Mouse (Mus musculus) lung, embryonic 15.5 days (tissue): ENCODE data around the gene Med8. TPM values are rescaled to one million over a fixed set of nuclear protein-coding genes. Genes with fewer than 3 reads are reported as not detected.

Experiments used
- ATAC-seq: fragments of 200-750 bp; cut with Nextera tagmentation; 2 replicates; pipeline ENCODE4 v1.8.0; 2017; ENCODE audit warnings: moderate number of reproducible peaks, borderline replicate concordance; ENCODE audit not compliant: low FRiP score, low TSS enrichment; ENCODE audit errors: extremely low read depth
- H3K27ac ChIP-seq: fragments of 300-500 bp; sonication (generic); 2 replicates; pipeline ENCODE4 v1.5.1; 2015; ENCODE audit warnings: moderate library complexity, mild to moderate bottlenecking, inconsistent platforms
- H3K27me3 ChIP-seq: fragments of 300-500 bp; sonication (generic); 2 replicates; pipeline ENCODE4 v1.6.1; 2015; ENCODE audit warnings: inconsistent platforms
- H3K36me3 ChIP-seq: fragments of 300-500 bp; sonication (generic); 2 replicates; pipeline ENCODE4 v1.6.1; 2015; ENCODE audit warnings: inconsistent platforms
- H3K4me1 ChIP-seq: fragments of 300-500 bp; sonication (generic); 2 replicates; pipeline ENCODE4 v1.6.1; 2015; ENCODE audit warnings: inconsistent platforms
- H3K4me2 ChIP-seq: fragments of 300-500 bp; sonication (generic); 2 replicates; pipeline ENCODE4 v1.6.1; 2015; ENCODE audit warnings: inconsistent platforms, mild to moderate bottlenecking, moderate library complexity
- H3K4me3 ChIP-seq: fragments of 300-500 bp; sonication (generic); 2 replicates; pipeline ENCODE4 v1.5.1; 2015; ENCODE audit warnings: mild to moderate bottlenecking, inconsistent platforms
- H3K9ac ChIP-seq: fragments of 300-500 bp; sonication (generic); 2 replicates; pipeline ENCODE4 v1.6.1; 2015; ENCODE audit warnings: inconsistent platforms
- H3K9me3 ChIP-seq: fragments of 300-500 bp; sonication (generic); 2 replicates; pipeline ENCODE4 v1.6.1; 2016; ENCODE audit warnings: inconsistent platforms
- WGBS: fragments of 180-500 bp; shearing (Covaris S2); methylation state at CpG from one replicate; pipeline ENCODE4 v1.1.7; 2015; 5-methylcytosine and 5-hydroxymethylcytosine counted together
- polyA plus RNA-seq: library from polyadenylated mRNA; unstranded; fragments of >200 nt; fragmentation: Nextera tagmentation; extraction: Ambion mirVana; gene quantifications from 2 replicates; pipeline ENCODE4 v1.2.1, GENCODE M21; 2015

Med8 gene
- polyA plus RNA-seq, 1 experiment from 2014 or later = 90.9 TPM

DNA sequence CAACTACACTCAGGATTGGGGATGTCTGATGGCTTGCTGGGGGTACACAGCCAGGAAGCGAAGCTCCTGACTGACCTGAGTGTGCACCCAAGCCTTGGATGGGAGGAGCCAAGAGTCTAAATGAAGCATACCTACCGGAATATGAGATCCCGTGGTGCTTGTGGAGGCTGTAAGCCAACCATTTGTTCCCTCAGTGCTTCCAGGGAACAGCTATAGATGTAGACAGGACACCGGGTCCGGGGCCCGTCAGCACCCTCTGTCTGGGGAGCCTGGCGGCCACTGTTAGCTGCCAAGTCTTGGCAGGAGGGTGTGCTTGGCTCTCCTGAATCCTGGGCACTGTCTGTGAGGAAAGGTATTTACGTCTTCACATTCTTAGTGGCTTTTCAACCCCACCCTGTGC lies 21.8 kb upstream of the Med8 start:
- no peak overlapping the region for H3K9ac ChIP-seq
- no peak overlapping the region for H3K4me2 ChIP-seq
- H3K27ac ChIP-seq = no peak overlapping the region
- no peak overlapping the region for H3K4me3 ChIP-seq
- 90% methylated on average over 8 of the region's 8 CpGs for WGBS
- no peak for ATAC-seq
- peaks cover 94% of the 10 kb centered on the region for H3K36me3 ChIP-seq
- H3K4me1 ChIP-seq = no peaks in the 10 kb centered on the region
- H3K27me3 ChIP-seq = no peaks in the 10 kb centered on the region
- H3K9me3 ChIP-seq = no peaks in the 10 kb centered on the region

DNA sequence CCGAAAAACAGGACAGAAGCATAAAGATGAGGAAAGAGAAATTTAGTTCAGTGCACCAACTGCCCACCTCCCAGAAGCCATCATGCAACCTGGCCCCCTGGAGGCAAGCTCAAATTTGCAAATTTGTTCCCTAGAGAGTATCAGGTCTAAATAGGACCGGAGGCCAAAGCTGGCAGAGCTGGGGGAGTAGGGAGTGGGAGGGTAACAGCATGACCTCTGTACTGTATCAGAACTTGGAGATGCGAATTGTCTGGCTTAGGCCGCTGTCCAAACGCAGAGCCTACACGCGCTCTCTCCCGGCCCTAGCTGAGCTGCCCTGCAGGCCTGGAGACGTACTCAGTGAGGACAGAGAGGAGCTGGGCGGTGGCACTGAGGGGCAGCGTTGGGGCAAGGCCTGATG lies 19.0 kb upstream of the Med8 start:
- Histone ChIP-seq H3K4me3 (no peak overlapping the region), H3K9me3 (no peaks in the 10 kb centered on the region), H3K27me3 (no peaks in the 10 kb centered on the region), H3K4me2 (no peak overlapping the region), H3K4me1 (no peaks in the 10 kb centered on the region), H3K9ac (no peak overlapping the region), H3K27ac (no peak overlapping the region), H3K36me3 (peaks cover 95% of the 10 kb centered on the region)
- ATAC-seq = no peak
- WGBS = 91% methylated on average over 11 of the region's 11 CpGs

- H3K4me1 ChIP-seq = no peaks in the 10 kb centered on the region
- H3K9me3 ChIP-seq = no peaks in the 10 kb centered on the region
- no peak overlapping the region for H3K4me3 ChIP-seq
- H3K9ac ChIP-seq = no peak overlapping the region
- no peak for ATAC-seq
- H3K27me3 ChIP-seq = no peaks in the 10 kb centered on the region
- WGBS = 79% methylated on average over 6 of the region's 6 CpGs
- H3K4me2 ChIP-seq = no peak overlapping the region
- no peak overlapping the region for H3K27ac ChIP-seq
- peaks cover 88% of the 10 kb centered on the region for H3K36me3 ChIP-seq
These were observed 14.6 kb upstream of the Med8 start for GRCm38 (mm10) chr4:118394505-118394904.

GRCm38 (mm10) chr4:118395289-118395688 lies 13.8 kb upstream of the Med8 start:
- H3K27ac ChIP-seq = no peak overlapping the region
- ATAC-seq = no peak
- H3K4me2 ChIP-seq = no peak overlapping the region
- no peak overlapping the region for H3K9ac ChIP-seq
- WGBS = 53% methylated on average over 4 of the region's 4 CpGs
- peaks cover 90% of the 10 kb centered on the region for H3K36me3 ChIP-seq
- H3K9me3 ChIP-seq = no peaks in the 10 kb centered on the region
- no peaks in the 10 kb centered on the region for H3K4me1 ChIP-seq
- H3K4me3 ChIP-seq = no peak overlapping the region
- no peaks in the 10 kb centered on the region for H3K27me3 ChIP-seq

- Histone ChIP-seq H3K4me1 (no peaks in the 10 kb centered on the region), H3K27me3 (no peaks in the 10 kb centered on the region), H3K4me2 (no peak overlapping the region), H3K36me3 (peaks cover 89% of the 10 kb centered on the region), H3K9ac (no peak overlapping the region), H3K27ac (no peak overlapping the region), H3K4me3 (no peak overlapping the region), H3K9me3 (no peaks in the 10 kb centered on the region)
- 69% methylated on average over 3 of the region's 3 CpGs for WGBS
- ATAC-seq = no peak
These were observed 12.7 kb upstream of the Med8 start for GRCm38 (mm10) chr4:118396433-118396832.

DNA sequence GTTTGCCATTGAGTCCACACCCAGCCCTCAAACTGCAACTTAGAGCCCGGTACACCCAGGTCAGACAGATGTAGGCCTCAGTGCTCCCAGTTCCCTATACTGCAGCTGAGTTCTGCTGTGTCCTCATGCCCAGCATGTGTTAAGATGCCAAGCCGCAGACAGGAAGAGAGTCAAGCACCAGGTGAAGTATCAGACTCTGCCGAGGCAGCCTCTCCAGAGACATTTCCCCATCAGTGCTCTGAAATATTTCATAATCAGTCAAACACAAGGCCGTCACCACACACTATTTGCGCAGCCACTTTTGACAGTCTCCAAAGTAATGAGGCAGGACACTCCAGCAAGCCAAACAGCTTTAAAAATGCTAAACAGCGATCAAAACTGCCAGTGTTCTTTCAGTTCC lies 10.7 kb upstream of the Med8 start:
- H3K4me1 ChIP-seq = no peaks in the 10 kb centered on the region
- peaks cover 86% of the 10 kb centered on the region for H3K36me3 ChIP-seq
- no peak overlapping the region for H3K4me2 ChIP-seq
- no peak overlapping the region for H3K4me3 ChIP-seq
- ATAC-seq = no peak
- WGBS = 78% methylated on average over 6 of the region's 6 CpGs
- H3K27me3 ChIP-seq = no peaks in the 10 kb centered on the region
- H3K9ac ChIP-seq = no peak overlapping the region
- H3K27ac ChIP-seq = no peak overlapping the region
- no peaks in the 10 kb centered on the region for H3K9me3 ChIP-seq

- Histone ChIP-seq H3K4me2 (no peak overlapping the region), H3K27ac (no peak overlapping the region), H3K9me3 (no peaks in the 10 kb centered on the region), H3K36me3 (peaks cover 62% of the 10 kb centered on the region), H3K9ac (no peak overlapping the region), H3K27me3 (no peaks in the 10 kb centered on the region), H3K4me3 (no peak overlapping the region), H3K4me1 (no peaks in the 10 kb centered on the region)
- no peak for ATAC-seq
- 85% methylated on average over 3 of the region's 3 CpGs for WGBS
These were observed 7.7 kb upstream of the Med8 start for GRCm38 (mm10) chr4:118401421-118401820.

DNA sequence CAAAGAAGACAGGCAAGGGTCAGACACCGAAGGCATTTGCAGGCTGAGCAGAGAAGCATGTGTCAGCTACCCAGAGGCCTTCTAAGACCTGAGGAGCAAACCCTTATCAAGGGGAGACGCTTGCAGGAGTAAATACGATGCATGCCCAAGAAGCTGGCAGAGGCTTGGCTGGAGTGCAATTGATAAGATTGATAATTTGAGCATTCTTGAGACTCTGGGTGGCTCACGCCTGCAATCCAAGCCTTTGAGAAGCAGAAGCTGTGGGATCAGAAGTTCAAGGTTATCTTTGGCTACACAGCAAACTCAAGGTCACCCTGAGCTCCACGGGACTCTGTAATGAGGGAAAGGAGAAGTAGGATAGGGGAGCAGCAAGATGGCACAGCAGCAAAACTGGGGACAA lies 7.2 kb upstream of the Med8 start:
- Histone ChIP-seq H3K9me3 (no peaks in the 10 kb centered on the region), H3K27me3 (no peaks in the 10 kb centered on the region), H3K4me2 (no peak overlapping the region), H3K27ac (no peak overlapping the region), H3K4me1 (no peaks in the 10 kb centered on the region), H3K9ac (no peak overlapping the region), H3K4me3 (no peak overlapping the region), H3K36me3 (peaks cover 58% of the 10 kb centered on the region)
- ATAC-seq = no peak
- WGBS = 85% methylated on average over 5 of the region's 5 CpGs

DNA sequence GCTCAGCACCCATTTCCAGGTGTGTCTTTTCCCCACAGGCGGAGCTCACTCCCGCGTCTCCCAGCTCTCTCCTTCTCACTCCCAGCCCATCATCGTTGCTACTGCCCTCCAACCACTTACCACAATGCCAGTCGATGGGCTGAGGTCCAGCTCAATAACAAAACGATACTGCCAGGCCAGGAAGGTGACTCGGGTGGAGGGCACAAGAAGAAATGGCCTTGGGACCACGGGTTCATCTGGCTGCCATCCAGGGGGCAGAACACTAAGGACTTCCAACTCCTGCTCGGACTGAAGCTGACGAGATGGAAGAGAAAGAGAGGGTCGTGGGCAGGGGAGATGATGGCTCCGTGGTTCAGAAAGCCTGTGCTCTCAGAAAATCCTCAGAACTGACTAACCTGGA lies 6.4 kb upstream of the Med8 start:
- no peak for ATAC-seq
- H3K36me3 ChIP-seq = peaks cover 51% of the 10 kb centered on the region
- no peak overlapping the region for H3K27ac ChIP-seq
- no peak overlapping the region for H3K9ac ChIP-seq
- no peak overlapping the region for H3K4me2 ChIP-seq
- no peaks in the 10 kb centered on the region for H3K27me3 ChIP-seq
- no peaks in the 10 kb centered on the region for H3K9me3 ChIP-seq
- H3K4me1 ChIP-seq = no peaks in the 10 kb centered on the region
- H3K4me3 ChIP-seq = no peak overlapping the region
- 88% methylated on average over 12 of the region's 12 CpGs for WGBS

DNA sequence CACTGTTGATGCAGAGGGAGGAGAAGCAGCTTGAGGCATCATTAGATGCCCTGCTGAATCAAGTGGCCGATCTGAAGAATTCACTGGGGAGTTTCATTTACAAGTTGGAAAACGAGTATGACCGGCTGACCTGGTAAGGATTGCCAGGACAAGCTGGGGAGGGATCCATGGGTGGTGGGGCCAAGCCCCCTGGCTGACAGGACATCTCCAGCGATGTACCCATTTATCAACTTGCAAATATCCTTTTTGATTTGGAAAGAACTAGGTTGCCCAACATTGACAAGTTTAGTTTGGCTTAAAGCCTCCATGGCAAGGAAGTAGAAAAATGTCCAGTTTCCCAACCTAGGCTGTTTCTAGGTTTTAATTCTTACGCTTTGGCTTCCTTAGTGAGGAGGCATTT lies 1.7 kb downstream of the Med8 start:
- H3K27ac ChIP-seq = no peak overlapping the region
- ATAC-seq = no peak
- no peak overlapping the region for H3K9ac ChIP-seq
- 93% methylated on average over 5 of the region's 5 CpGs for WGBS
- H3K9me3 ChIP-seq = no peaks in the 10 kb centered on the region
- no peaks in the 10 kb centered on the region for H3K27me3 ChIP-seq
- peaks cover 45% of the 10 kb centered on the region for H3K36me3 ChIP-seq
- peaks cover 17% of the 10 kb centered on the region for H3K4me1 ChIP-seq
- no peak overlapping the region for H3K4me2 ChIP-seq
- H3K4me3 ChIP-seq = no peak overlapping the region

GRCm38 (mm10) chr4:118413553-118413952 lies 4.4 kb downstream of the Med8 start:
- ATAC-seq = no peak
- H3K9ac ChIP-seq = no peak overlapping the region
- H3K4me2 ChIP-seq = no peak overlapping the region
- no peaks in the 10 kb centered on the region for H3K9me3 ChIP-seq
- no peaks in the 10 kb centered on the region for H3K27me3 ChIP-seq
- WGBS = 97% methylated on average over 5 of the region's 5 CpGs
- no peak overlapping the region for H3K27ac ChIP-seq
- H3K36me3 ChIP-seq = peaks cover 57% of the 10 kb centered on the region
- H3K4me1 ChIP-seq = peaks cover 10% of the 10 kb centered on the region
- H3K4me3 ChIP-seq = no peak overlapping the region

GRCm38 (mm10) chr4:118415779-118416178 lies 6.6 kb downstream of the Med8 start:
- WGBS = 80% methylated on average over 2 of the region's 2 CpGs
- Histone ChIP-seq H3K9me3 (no peaks in the 10 kb centered on the region), H3K36me3 (peaks cover 70% of the 10 kb centered on the region), H3K9ac (no peak overlapping the region), H3K4me3 (no peak overlapping the region), H3K27me3 (no peaks in the 10 kb centered on the region), H3K27ac (no peak overlapping the region), H3K4me2 (no peak overlapping the region), H3K4me1 (0 out of 2 replicates have a peak, but pooled peaks cover 1% of the 10 kb centered on the region)
- no peak for ATAC-seq

- ATAC-seq = no peak
- Histone ChIP-seq H3K9ac (no peak overlapping the region), H3K27me3 (no peaks in the 10 kb centered on the region), H3K4me2 (no peak overlapping the region), H3K4me3 (no peak overlapping the region), H3K9me3 (no peaks in the 10 kb centered on the region), H3K36me3 (peaks cover 74% of the 10 kb centered on the region), H3K4me1 (no peaks in the 10 kb centered on the region), H3K27ac (no peak overlapping the region)
- 97% methylated on average over 5 of the region's 5 CpGs for WGBS
These were observed 7.2 kb downstream of the Med8 start for GRCm38 (mm10) chr4:118416329-118416728.
